Mouse (Mus musculus) heart, postnatal 0 days (tissue): Measurements from ENCODE around the gene Osbpl7. TPM values are rescaled to one million over a fixed set of nuclear protein-coding genes. Genes with fewer than 3 reads are reported as not detected.

Experiments
- ATAC-seq: fragments of 200-750 bp; cut with Nextera tagmentation; 2 replicates; pipeline ENCODE4 v1.8.0; 2017; ENCODE audit warnings: low read depth, moderate number of reproducible peaks, moderate library complexity; ENCODE audit not compliant: insufficient read depth
- DNase-seq: peaks from one replicate; pipeline ENCODE4 v3.0.0-alpha.2; 2016; ENCODE audit warnings: low spot score
- H3K27ac ChIP-seq: fragments of 300-500 bp; sonication (generic); 2 replicates; pipeline ENCODE4 v1.5.1; 2014; ENCODE audit warnings: low read depth, mild to moderate bottlenecking
- H3K27me3 ChIP-seq: fragments of 300-500 bp; sonication (generic); 2 replicates; pipeline ENCODE4 v1.6.1; 2014; ENCODE audit warnings: low read length, mixed read lengths; ENCODE audit not compliant: control insufficient read depth, insufficient read depth
- H3K36me3 ChIP-seq: fragments of 300-500 bp; sonication (generic); replicated peaks from 2 replicates; pipeline ENCODE4 v1.6.1; 2014; ENCODE audit warnings: low read length, mixed read lengths; ENCODE audit not compliant: control insufficient read depth, insufficient read depth
- H3K4me1 ChIP-seq: fragments of 300-500 bp; sonication (generic); 2 replicates; pipeline ENCODE4 v1.6.1; 2014; ENCODE audit warnings: antibody characterized with exemption; ENCODE audit not compliant: control insufficient read depth, insufficient read depth
- H3K4me2 ChIP-seq: fragments of 300-500 bp; sonication (generic); 2 replicates; pipeline ENCODE4 v1.6.1; 2014; ENCODE audit warnings: low read depth, mild to moderate bottlenecking, low read length, moderate library complexity
- H3K4me3 ChIP-seq: fragments of 300-500 bp; sonication (generic); 2 replicates; pipeline ENCODE4 v1.5.1; 2014; ENCODE audit warnings: low read depth, low read length
- H3K9ac ChIP-seq: fragments of 300-500 bp; sonication (generic); replicated peaks from 2 replicates; pipeline ENCODE4 v1.6.1; 2014; ENCODE audit warnings: low read depth, low read length, mixed read lengths
- H3K9me3 ChIP-seq: fragments of 300-500 bp; sonication (generic); replicated peaks from 2 replicates; pipeline ENCODE4 v1.6.1; 2016; ENCODE audit warnings: low read length; ENCODE audit not compliant: control insufficient read depth
- CTCF ChIP-seq: IDR thresholded peaks from 2 replicates; pipeline ENCODE4 v1.5.1; 2016; ENCODE audit warnings: antibody characterized with exemption, control low read depth, low read depth
- EP300 ChIP-seq: IDR thresholded peaks from 2 replicates; pipeline ENCODE4 v1.6.1; 2016; ENCODE audit warnings: antibody characterized with exemption, low read depth
- WGBS: fragments of 180-500 bp; shearing (Covaris S2); extraction: QIAGEN DNeasy Blood & Tissue Kit; methylation state at CpG from one replicate; pipeline ENCODE4 v1.1.7; 2014; 5-methylcytosine and 5-hydroxymethylcytosine counted together
- polyA plus RNA-seq: library from polyadenylated mRNA; unstranded; fragments of >200 nt; fragmentation: Nextera tagmentation; extraction: Ambion mirVana; gene quantifications from 2 replicates; pipeline ENCODE4 v1.2.1, GENCODE M21; 2015
- total RNA-seq: library from RNA; depleted of rRNA; stranded (reverse); fragments of >200 nt; gene quantifications from 2 replicates; pipeline ENCODE4 v1.2.3, GENCODE M21; 2014; ENCODE audit warnings: low replicate concordance

The Osbpl7 gene
- total and polyA plus RNA-seq, 2 experiments from 2014 or later = 3.0 to 8.6 TPM

GRCm38 (mm10) chr11:97032499-97032898, 17.9 kb upstream of the Osbpl7 start:
- Histone ChIP-seq H3K9me3 (no peaks in the 10 kb centered on the region), H3K27ac (no peak overlapping the region), H3K4me1 (0 out of 2 replicates have a peak, but pooled peaks cover 5% of the 10 kb centered on the region), H3K9ac (no peak overlapping the region), H3K4me3 (no peak overlapping the region), H3K27me3 (no peaks in the 10 kb centered on the region), H3K36me3 (peaks cover 13% of the 10 kb centered on the region), H3K4me2 (no peak overlapping the region)
- no peak for TF ChIP-seq CTCF
- no peak for TF ChIP-seq EP300
- DNase-seq (no peak), ATAC-seq (no peak)
- 89% methylated on average over 4 of the region's 4 CpGs for WGBS

DNA sequence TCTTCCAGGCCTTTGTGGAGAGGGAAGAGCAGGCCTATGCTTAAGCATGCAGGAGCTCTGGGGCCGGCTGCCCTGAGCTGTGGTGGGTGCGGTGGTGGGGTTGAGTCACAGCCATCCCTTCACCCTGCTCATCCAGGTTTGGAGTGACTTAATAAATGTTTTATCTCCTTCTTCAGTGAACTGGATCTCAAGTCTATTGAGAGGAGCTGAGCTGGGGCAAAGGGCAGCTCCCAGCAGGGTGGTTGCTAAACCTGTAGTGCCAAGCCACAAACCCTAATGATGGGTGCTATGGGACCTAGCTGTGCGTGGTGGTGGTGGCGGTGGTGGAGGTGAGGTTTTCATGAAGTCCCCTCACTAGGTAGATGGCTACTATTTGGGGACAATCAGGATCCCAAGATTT, 16.6 kb upstream of the Osbpl7 start:
- no peak for ATAC-seq
- WGBS = 85% methylated on average over 4 of the region's 4 CpGs
- 0 out of 2 replicates have a peak, but pooled peaks cover 5% of the 10 kb centered on the region for H3K4me1 ChIP-seq
- H3K9ac ChIP-seq = no peak overlapping the region
- H3K27me3 ChIP-seq = no peaks in the 10 kb centered on the region
- H3K36me3 ChIP-seq = peaks cover 13% of the 10 kb centered on the region
- no peak for DNase-seq
- no peak overlapping the region for H3K4me2 ChIP-seq
- TF ChIP-seq CTCF = no peak
- TF ChIP-seq EP300 = no peak
- no peak overlapping the region for H3K4me3 ChIP-seq
- H3K27ac ChIP-seq = no peak overlapping the region
- no peaks in the 10 kb centered on the region for H3K9me3 ChIP-seq

DNA sequence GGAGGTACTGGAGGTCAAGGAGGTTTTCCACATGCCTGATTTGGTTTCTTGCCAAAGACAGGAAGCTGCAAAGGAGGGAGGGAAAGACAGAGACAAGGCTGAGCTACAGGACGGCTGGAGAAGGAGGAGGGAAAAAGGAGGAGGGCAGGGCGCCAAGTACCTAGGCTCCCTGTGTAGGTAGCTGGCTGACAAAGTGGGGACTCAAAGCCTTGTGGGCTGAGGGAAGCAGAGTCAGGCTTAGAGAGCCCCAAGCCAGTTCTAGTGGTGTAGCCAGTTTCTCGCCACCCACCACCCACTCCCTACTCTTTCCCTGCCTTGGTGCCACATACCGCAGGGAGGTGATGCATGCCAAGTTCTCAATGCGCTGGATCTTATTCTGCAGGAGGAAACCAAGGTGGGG, 14.3 kb upstream of the Osbpl7 start:
- TF ChIP-seq CTCF = no peak
- TF ChIP-seq EP300 = no peak
- Histone ChIP-seq H3K9me3 (no peaks in the 10 kb centered on the region), H3K27ac (no peak overlapping the region), H3K27me3 (no peaks in the 10 kb centered on the region), H3K4me3 (no peak overlapping the region), H3K9ac (no peak overlapping the region), H3K36me3 (peaks cover 13% of the 10 kb centered on the region), H3K4me2 (no peak overlapping the region), H3K4me1 (0 out of 2 replicates have a peak, but pooled peaks cover 4% of the 10 kb centered on the region)
- WGBS = 68% methylated on average over 5 of the region's 5 CpGs
- DNase-seq (no peak), ATAC-seq (no peak)

GRCm38 (mm10) chr11:97038881-97039280, 11.5 kb upstream of the Osbpl7 start:
- H3K4me3 ChIP-seq = no peak overlapping the region
- 58% methylated on average over 7 of the region's 7 CpGs for WGBS
- H3K4me1 ChIP-seq = peaks cover 10% of the 10 kb centered on the region
- TF ChIP-seq EP300 (no peak), CTCF (no peak)
- no peak for ATAC-seq
- H3K27me3 ChIP-seq = no peaks in the 10 kb centered on the region
- H3K27ac ChIP-seq = no peak overlapping the region
- no peaks in the 10 kb centered on the region for H3K9me3 ChIP-seq
- no peak overlapping the region for H3K9ac ChIP-seq
- DNase-seq = no peak
- no peak overlapping the region for H3K4me2 ChIP-seq
- H3K36me3 ChIP-seq = 0 out of 2 replicates have a peak, but pooled peaks cover under 1% of the 10 kb centered on the region

DNA sequence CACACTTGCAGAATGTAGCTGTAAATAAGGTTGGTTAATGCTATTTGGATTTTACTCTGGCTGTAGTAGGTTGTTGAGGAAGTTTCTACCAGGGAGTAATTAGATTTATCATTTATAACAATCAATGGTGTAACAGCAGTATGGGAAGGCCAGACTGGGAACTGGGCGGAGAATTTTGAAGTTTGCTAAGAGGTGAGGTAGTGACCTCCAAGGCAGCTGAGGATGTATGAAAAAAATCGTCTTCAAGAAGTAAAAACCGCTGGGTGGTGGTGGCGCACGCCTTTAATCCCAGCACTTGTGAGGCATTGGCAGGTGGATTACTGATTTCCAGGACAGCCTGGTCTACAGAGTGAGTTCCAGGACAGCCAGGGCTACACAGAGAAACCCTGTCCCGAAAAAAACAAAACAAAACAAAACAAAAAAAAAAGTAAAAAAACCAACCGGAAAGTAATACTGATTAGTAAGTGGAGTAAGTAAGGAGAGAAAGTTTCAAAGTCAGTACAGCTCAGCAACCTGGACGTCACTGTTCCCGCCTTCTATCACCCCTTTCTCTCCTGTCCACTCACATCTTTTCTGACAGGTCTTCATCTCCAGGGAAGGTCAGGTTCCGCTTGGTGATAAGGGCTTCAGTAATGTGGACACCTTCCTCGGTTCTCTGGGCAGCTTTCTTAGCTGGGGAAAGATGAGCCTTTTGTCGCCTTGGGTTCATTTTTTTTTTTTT, 10.0 kb upstream of the Osbpl7 start:
- WGBS = 43% methylated on average over 12 of the region's 12 CpGs
- Histone ChIP-seq H3K4me3 (peak overlapping the region; percentile 76), H3K27me3 (no peaks in the 10 kb centered on the region), H3K9me3 (no peaks in the 10 kb centered on the region), H3K4me1 (peaks cover 10% of the 10 kb centered on the region), H3K4me2 (peak overlapping the region; percentile 89), H3K27ac (no peak overlapping the region), H3K9ac (no peak overlapping the region), H3K36me3 (no peaks in the 10 kb centered on the region)
- TF ChIP-seq CTCF (no peak), EP300 (no peak)
- ATAC-seq (no peak), DNase-seq (no peak)
